Mouse (Mus musculus): ENCODE results near the gene Siah1b. TPM values are rescaled to one million over a fixed set of nuclear protein-coding genes. Genes with fewer than 3 reads are reported as not detected.

Siah1b gene
- polyA plus RNA-seq, 1 experiment from 2014 or later: 38.4 TPM

DNA sequence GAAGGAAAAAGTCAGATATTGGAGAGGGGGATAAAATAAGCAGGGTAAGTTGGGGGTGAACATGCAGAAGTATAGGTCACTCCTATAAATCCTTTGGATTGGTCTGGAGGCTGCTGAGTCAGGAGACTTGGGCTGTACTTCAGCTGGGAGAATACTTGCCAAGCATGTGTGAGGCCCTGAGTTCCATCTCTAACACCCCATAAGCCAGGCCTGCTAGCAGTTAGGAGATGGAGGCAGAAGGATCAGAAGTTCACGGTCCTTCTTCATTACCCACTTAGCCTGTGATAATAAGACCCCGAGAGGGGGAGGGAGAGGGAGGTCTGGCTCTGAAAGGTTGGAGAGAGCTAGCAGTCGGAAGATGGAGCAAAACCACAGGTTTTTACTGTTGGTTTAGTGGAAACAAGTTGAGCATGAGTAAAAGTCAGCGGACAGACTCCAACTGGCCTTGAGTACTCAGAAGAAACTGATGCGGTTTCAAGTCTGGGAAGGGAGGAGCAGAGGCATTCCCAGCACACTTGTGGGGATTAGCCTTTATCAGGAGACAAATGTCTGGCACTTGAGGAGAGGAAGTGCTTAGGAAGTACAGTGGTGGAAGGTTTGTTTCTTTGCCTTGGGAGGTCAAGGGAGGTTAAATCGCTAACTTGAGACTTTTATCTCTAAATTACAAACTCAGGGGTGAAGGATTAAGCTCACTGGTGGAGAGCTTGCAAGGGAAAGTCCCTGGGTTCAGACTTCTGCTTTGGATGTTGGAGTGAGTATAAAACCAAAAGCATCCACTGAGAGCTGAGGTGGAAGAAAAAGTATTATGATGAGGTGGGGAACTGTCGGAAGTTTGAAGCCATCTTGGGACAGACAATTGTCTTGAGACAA is 16.2 kb upstream of the Siah1b start:
- H3K9me3 ChIP-seq (ENCODE audit: control insufficient read depth, low read length): no peaks in the 10 kb centered on the region
- no peak overlapping the region for H3K4me2 ChIP-seq (ENCODE audit: low read depth)
- ATAC-seq (ENCODE audit: insufficient read depth, low FRiP score, low TSS enrichment) (no peak), DNase-seq (ENCODE audit: low spot score) (no peak)
- no peaks in the 10 kb centered on the region for H3K4me1 ChIP-seq (ENCODE audit: control insufficient read depth, insufficient read depth, low read length)
- no peak overlapping the region for H3K9ac ChIP-seq (ENCODE audit: low read length)
- 61% methylated on average over 7 of the region's 7 CpGs for WGBS
- no peak overlapping the region for H3K27ac ChIP-seq (ENCODE audit: low read depth, low read length)
- no peak overlapping the region for H3K4me3 ChIP-seq (ENCODE audit: low read depth, low read length)
- H3K36me3 ChIP-seq (ENCODE audit: control insufficient read depth, insufficient read depth, low read length): no peaks in the 10 kb centered on the region
- H3K27me3 ChIP-seq (ENCODE audit: control insufficient read depth, insufficient read depth, low read length): no peaks in the 10 kb centered on the region

DNA sequence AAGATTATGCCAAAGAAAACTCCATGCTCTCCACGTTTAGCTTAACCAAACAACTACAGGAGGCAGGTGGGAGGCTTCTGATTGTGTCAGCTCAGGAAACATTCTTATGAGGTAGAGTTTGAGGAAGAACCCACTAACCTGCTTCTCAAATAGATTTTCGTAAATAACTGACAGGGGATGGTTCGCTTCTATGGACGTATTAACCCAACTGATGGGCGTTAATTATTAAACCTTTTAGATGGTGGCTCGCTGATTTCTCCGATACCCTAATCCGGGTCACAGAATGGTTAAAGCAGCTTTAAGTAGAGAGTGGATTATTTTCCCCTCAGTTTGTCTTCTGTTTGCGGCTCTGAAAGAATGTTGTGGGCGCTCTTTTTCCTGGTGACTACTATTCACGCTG is 13.6 kb upstream of the Siah1b start:
- no peaks in the 10 kb centered on the region for H3K27me3 ChIP-seq (ENCODE audit: control insufficient read depth, insufficient read depth, low read length)
- ATAC-seq (ENCODE audit: insufficient read depth, low FRiP score, low TSS enrichment) (no peak), DNase-seq (ENCODE audit: low spot score) (no peak)
- no peaks in the 10 kb centered on the region for H3K9me3 ChIP-seq (ENCODE audit: control insufficient read depth, low read length)
- no peaks in the 10 kb centered on the region for H3K4me1 ChIP-seq (ENCODE audit: control insufficient read depth, insufficient read depth, low read length)
- no peaks in the 10 kb centered on the region for H3K36me3 ChIP-seq (ENCODE audit: control insufficient read depth, insufficient read depth, low read length)
- H3K4me2 ChIP-seq (ENCODE audit: low read depth): no peak overlapping the region
- H3K27ac ChIP-seq (ENCODE audit: low read depth, low read length): no peak overlapping the region
- WGBS: 79% methylated on average over 11 of the region's 11 CpGs
- H3K9ac ChIP-seq (ENCODE audit: low read length): no peak overlapping the region
- no peak overlapping the region for H3K4me3 ChIP-seq (ENCODE audit: low read depth, low read length)

DNA sequence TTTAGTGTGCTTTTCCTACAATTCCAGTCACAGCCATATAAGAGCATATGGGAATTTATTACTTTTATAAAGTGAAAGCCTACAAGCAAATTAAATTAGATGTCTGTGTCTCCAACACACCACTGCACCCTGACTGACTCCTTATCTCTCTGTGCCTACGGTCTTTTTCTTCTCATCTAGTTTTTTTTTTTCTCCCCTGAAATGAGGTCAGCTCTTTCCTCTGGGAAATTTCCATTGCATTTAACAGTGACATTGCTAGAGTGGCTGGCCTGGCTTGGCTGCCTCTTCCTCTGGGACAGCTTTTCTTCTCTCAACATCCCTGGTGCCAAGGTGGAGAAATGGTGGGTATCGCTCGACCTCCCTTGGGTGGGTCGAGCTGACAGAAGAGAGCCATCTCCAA is 12.3 kb upstream of the Siah1b start, which contains the start of gene Cltrn:
Gene Cltrn (plus strand): TSS at position 249 of the 400 bp plus-strand sequence.
- H3K9ac ChIP-seq (ENCODE audit: low read length): no peak within 1 kb of the TSS
- no peak within 1 kb of the TSS for H3K4me3 ChIP-seq (ENCODE audit: low read depth, low read length)
- no peaks in the 10 kb centered on the region for H3K36me3 ChIP-seq (ENCODE audit: control insufficient read depth, insufficient read depth, low read length)
- ATAC-seq (ENCODE audit: insufficient read depth, low FRiP score, low TSS enrichment): no peak
- no peaks in the 10 kb centered on the region for H3K27me3 ChIP-seq (ENCODE audit: control insufficient read depth, insufficient read depth, low read length)
- H3K27ac ChIP-seq (ENCODE audit: low read depth, low read length): no peak within 1 kb of the TSS
- H3K9me3 ChIP-seq (ENCODE audit: control insufficient read depth, low read length): no peaks in the 10 kb centered on the region
- 89% methylated on average over 4 of the region's 4 CpGs for WGBS
- H3K4me1 ChIP-seq (ENCODE audit: control insufficient read depth, insufficient read depth, low read length): no peaks in the 10 kb centered on the region
- no peak within 1 kb of the TSS for H3K4me2 ChIP-seq (ENCODE audit: low read depth)
- no peak for DNase-seq (ENCODE audit: low spot score)

DNA sequence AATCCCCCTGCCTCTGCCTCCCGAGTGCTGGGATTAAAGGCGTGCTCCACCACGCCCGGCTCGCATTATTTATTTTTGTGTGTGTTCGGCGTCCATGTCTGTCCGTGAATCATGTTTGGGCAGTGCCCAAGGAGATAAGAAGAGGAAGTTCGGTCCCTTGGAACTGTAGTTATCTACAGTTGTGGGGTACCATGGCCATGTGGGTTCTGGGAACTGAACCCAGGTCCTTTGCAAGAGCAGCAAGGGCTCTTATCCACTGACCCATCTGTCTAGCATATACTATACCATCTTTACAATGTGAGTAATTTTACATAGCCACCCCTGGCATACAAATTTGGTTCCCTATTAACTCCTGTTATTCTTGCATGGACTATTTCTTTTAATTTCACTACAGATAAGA is 5.7 kb upstream of the Siah1b start:
- no peak overlapping the region for H3K4me2 ChIP-seq (ENCODE audit: low read depth)
- H3K27ac ChIP-seq (ENCODE audit: low read depth, low read length): no peak overlapping the region
- H3K36me3 ChIP-seq (ENCODE audit: control insufficient read depth, insufficient read depth, low read length): no peaks in the 10 kb centered on the region
- 91% methylated on average over 9 of the region's 9 CpGs for WGBS
- no peak for ATAC-seq (ENCODE audit: insufficient read depth, low FRiP score, low TSS enrichment)
- H3K4me1 ChIP-seq (ENCODE audit: control insufficient read depth, insufficient read depth, low read length): no peaks in the 10 kb centered on the region
- H3K27me3 ChIP-seq (ENCODE audit: control insufficient read depth, insufficient read depth, low read length): no peaks in the 10 kb centered on the region
- no peak for DNase-seq (ENCODE audit: low spot score)
- no peak overlapping the region for H3K4me3 ChIP-seq (ENCODE audit: low read depth, low read length)
- no peaks in the 10 kb centered on the region for H3K9me3 ChIP-seq (ENCODE audit: control insufficient read depth, low read length)
- H3K9ac ChIP-seq (ENCODE audit: low read length): no peak overlapping the region

DNA sequence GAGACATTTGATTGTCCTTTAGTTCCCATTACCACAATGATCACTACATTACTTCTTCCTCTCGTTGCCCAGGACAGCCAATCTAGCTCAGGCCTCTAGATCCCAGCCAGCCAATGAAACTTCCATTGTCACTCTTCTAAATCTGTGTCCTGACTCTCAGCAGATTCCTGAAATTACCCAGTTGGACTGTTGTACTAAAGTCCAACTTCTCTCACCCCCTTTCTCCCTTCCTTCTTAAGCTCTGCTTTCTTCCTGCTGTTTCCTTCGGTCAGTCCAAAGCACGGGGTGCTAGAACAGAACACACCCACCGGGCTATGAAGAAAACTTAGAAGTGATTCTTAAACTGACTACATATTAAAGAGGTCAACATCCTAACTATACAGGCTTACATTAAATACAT is 7.3 kb downstream of the Siah1b start:
- no peak overlapping the region for H3K4me3 ChIP-seq (ENCODE audit: low read depth, low read length)
- H3K36me3 ChIP-seq (ENCODE audit: control insufficient read depth, insufficient read depth, low read length): no peaks in the 10 kb centered on the region
- H3K27ac ChIP-seq (ENCODE audit: low read depth, low read length): no peak overlapping the region
- WGBS: 86% methylated on average over 4 of the region's 4 CpGs
- H3K27me3 ChIP-seq (ENCODE audit: control insufficient read depth, insufficient read depth, low read length): no peaks in the 10 kb centered on the region
- no peak overlapping the region for H3K9ac ChIP-seq (ENCODE audit: low read length)
- DNase-seq (ENCODE audit: low spot score): no peak
- no peaks in the 10 kb centered on the region for H3K4me1 ChIP-seq (ENCODE audit: control insufficient read depth, insufficient read depth, low read length)
- ATAC-seq (ENCODE audit: insufficient read depth, low FRiP score, low TSS enrichment): no peak
- H3K9me3 ChIP-seq (ENCODE audit: control insufficient read depth, low read length): no peaks in the 10 kb centered on the region
- no peak overlapping the region for H3K4me2 ChIP-seq (ENCODE audit: low read depth)

DNA sequence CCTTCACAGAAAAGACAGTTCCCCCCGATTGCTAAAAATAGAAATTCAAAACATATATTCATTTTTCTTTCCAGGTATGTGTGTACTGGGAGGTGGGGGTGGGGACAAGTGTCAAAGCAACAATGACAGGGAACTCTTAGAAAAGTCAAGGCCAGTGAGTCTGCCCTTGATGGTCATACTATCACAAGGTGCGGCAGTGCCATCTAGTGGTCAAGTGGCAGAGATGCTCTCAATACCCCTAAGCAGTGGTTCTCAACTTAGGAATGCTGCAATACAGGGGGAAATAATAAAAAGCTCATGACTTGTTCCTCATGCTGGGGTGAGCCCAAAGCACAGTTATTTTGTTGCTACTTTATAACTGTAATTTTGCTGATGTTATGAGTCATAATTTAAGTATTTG is 10.1 kb downstream of the Siah1b start:
- Histone ChIP-seq H3K9ac (ENCODE audit: low read length) (no peak overlapping the region), H3K9me3 (ENCODE audit: control insufficient read depth, low read length) (no peaks in the 10 kb centered on the region), H3K4me2 (ENCODE audit: low read depth) (no peak overlapping the region), H3K27me3 (ENCODE audit: control insufficient read depth, insufficient read depth, low read length) (no peaks in the 10 kb centered on the region), H3K4me1 (ENCODE audit: control insufficient read depth, insufficient read depth, low read length) (no peaks in the 10 kb centered on the region), H3K4me3 (ENCODE audit: low read depth, low read length) (no peak overlapping the region), H3K27ac (ENCODE audit: low read depth, low read length) (no peak overlapping the region), H3K36me3 (ENCODE audit: control insufficient read depth, insufficient read depth, low read length) (no peaks in the 10 kb centered on the region)
- peak; percentile 43 for DNase-seq (ENCODE audit: low spot score)
- 13% methylated on average over 2 of the region's 2 CpGs for WGBS
- ATAC-seq (ENCODE audit: insufficient read depth, low FRiP score, low TSS enrichment): peak; percentile 71

DNA sequence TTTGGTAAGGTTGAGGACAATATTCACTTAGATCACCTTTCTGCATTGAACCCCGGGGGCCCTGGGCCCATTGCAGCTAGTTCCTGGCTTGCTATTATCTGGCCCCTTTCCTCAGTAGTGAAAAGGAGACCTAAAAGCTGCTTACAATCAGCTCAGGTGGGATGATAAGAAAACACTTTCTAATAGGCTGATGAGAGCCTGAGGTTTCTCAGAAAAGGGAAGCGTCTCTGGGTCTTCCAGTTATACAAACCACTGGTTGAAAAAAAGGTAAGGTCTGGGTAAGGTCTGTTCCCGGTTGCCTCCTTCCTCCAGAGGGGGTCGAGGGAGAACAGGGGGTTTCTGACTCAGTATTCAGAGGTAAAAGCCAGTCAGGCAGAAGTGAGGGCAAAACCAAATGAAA is 17.2 kb downstream of the Siah1b start:
- H3K9ac ChIP-seq (ENCODE audit: low read length): no peak overlapping the region
- no peaks in the 10 kb centered on the region for H3K9me3 ChIP-seq (ENCODE audit: control insufficient read depth, low read length)
- H3K27ac ChIP-seq (ENCODE audit: low read depth, low read length): no peak overlapping the region
- no peak overlapping the region for H3K4me2 ChIP-seq (ENCODE audit: low read depth)
- H3K4me1 ChIP-seq (ENCODE audit: control insufficient read depth, insufficient read depth, low read length): no peaks in the 10 kb centered on the region
- H3K36me3 ChIP-seq (ENCODE audit: control insufficient read depth, insufficient read depth, low read length): no peaks in the 10 kb centered on the region
- no peak overlapping the region for H3K4me3 ChIP-seq (ENCODE audit: low read depth, low read length)
- DNase-seq (ENCODE audit: low spot score) (no peak), ATAC-seq (ENCODE audit: insufficient read depth, low FRiP score, low TSS enrichment) (no peak)
- no peaks in the 10 kb centered on the region for H3K27me3 ChIP-seq (ENCODE audit: control insufficient read depth, insufficient read depth, low read length)
- 67% methylated on average over 4 of the region's 4 CpGs for WGBS

DNA sequence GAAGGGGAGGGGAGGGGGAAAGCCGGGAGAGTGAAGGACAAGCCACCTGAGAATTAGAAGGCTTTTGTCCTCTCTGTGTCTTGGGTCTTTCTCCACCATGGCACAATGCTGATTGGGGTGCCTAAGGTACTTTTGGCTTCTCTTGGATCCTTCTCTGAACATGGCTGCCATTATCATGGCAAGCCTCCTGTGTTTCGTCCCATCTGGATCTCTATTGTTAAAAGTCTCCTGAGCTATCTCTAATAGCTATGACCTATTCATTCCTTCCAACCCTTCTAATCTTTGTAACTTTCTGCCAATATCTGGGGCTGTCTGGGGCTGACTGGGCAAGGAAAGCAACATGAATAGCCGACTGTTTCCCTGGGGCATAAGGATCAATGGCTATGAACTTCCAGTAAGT is 17.8 kb downstream of the Siah1b start:
- no peaks in the 10 kb centered on the region for H3K4me1 ChIP-seq (ENCODE audit: control insufficient read depth, insufficient read depth, low read length)
- no peak for DNase-seq (ENCODE audit: low spot score)
- no peaks in the 10 kb centered on the region for H3K36me3 ChIP-seq (ENCODE audit: control insufficient read depth, insufficient read depth, low read length)
- H3K9ac ChIP-seq (ENCODE audit: low read length): no peak overlapping the region
- H3K4me2 ChIP-seq (ENCODE audit: low read depth): no peak overlapping the region
- H3K27me3 ChIP-seq (ENCODE audit: control insufficient read depth, insufficient read depth, low read length): no peaks in the 10 kb centered on the region
- 86% methylated on average over 3 of the region's 3 CpGs for WGBS
- no peak overlapping the region for H3K4me3 ChIP-seq (ENCODE audit: low read depth, low read length)
- no peak for ATAC-seq (ENCODE audit: insufficient read depth, low FRiP score, low TSS enrichment)
- no peak overlapping the region for H3K27ac ChIP-seq (ENCODE audit: low read depth, low read length)
- no peaks in the 10 kb centered on the region for H3K9me3 ChIP-seq (ENCODE audit: control insufficient read depth, low read length)

DNA sequence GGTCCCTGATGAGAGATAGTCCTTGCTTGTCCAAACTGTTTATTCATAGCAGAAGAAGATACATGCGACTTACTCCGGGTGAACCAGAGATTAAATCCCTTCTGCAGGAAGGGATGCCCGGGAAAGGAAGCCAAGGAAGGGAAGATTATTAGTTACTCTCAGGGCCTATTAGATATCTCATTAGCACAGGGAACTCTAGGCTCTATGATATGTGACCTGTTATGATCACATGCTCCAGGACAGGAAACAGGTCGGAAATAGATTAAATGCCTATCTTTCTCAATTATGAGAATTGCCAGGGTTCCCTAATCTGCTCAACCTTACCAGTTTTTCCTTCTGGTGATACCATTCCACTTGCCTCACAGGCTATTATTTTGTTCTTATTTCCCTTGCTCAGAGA is 20.6 kb downstream of the Siah1b start:
- no peak overlapping the region for H3K4me3 ChIP-seq (ENCODE audit: low read depth, low read length)
- 99% methylated on average over 4 of the region's 4 CpGs for WGBS

More for the DNA sequence above, 20.6 kb downstream of the Siah1b start:
- Histone ChIP-seq H3K36me3 (ENCODE audit: control insufficient read depth, insufficient read depth, low read length) (no peaks in the 10 kb centered on the region), H3K4me1 (ENCODE audit: control insufficient read depth, insufficient read depth, low read length) (no peaks in the 10 kb centered on the region), H3K27me3 (ENCODE audit: control insufficient read depth, insufficient read depth, low read length) (no peaks in the 10 kb centered on the region), H3K27ac (ENCODE audit: low read depth, low read length) (no peak overlapping the region), H3K9me3 (ENCODE audit: control insufficient read depth, low read length) (no peaks in the 10 kb centered on the region), H3K4me2 (ENCODE audit: low read depth) (no peak overlapping the region), H3K9ac (ENCODE audit: low read length) (no peak overlapping the region)
- ATAC-seq (ENCODE audit: insufficient read depth, low FRiP score, low TSS enrichment): no peak
- DNase-seq (ENCODE audit: low spot score): no peak
